Mouse (Mus musculus) adrenal gland, adult 8-10 months (tissue): Measurements from ENCODE around the gene Irf2bp1. TPM values are rescaled to one million over a fixed set of nuclear protein-coding genes. Genes with fewer than 3 reads are reported as not detected.

Experiments used
- DNase-seq: peaks from one replicate; pipeline ENCODE4 v3.0.0; 2022
- total RNA-seq, 4 experiments: library from RNA; stranded (reverse); gene quantifications; 2 replicates each; pipeline ENCODE4 v1.2.4; 2022

The Irf2bp1 gene
- 10 to 100 TPM; 49.0 to 52.8 (median 50.9) TPM for total RNA-seq

DNA sequence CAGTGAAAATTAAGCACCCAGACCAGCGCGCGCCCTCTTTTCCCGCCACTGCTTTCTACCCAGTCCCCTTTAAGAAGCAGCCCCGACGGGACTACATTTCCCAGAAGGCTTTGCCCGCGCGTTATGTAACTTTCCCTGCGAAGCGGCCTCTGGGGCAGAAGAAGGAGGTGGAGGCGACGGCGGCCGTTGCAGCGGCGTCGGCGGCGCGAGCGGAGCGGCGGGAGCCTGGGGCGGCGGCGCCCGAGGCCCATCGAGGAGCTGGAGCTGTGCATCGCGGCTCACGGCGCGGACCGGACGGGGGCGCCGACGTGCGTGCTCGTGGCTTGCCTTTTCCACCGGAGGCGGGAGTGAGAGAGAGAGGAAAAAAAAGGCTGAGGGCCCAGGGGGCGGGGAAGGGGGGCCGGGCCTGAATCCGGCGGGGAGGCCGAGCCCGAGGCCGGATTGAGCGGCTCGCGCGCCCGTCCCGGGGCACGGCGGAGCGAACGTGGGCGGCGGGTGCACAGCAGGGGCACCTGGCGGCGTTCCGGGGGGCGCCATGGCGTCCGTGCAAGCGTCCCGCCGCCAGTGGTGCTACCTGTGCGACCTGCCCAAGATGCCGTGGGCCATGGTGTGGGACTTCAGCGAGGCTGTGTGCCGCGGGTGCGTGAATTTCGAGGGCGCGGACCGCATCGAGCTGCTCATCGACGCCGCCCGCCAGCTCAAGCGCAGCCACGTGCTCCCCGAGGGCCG lies at the start of gene Irf2bp1:
Gene Irf2bp1, plus strand, starts transcription at position 143 of the 729 bp plus-strand sequence.
- peak; percentile 93 for DNase-seq

GRCm38 (mm10) chr7:18957569-18958383 lies 46.1 kb upstream of the Irf2bp1 start:
- DNase-seq, result peak; percentile 53

DNA sequence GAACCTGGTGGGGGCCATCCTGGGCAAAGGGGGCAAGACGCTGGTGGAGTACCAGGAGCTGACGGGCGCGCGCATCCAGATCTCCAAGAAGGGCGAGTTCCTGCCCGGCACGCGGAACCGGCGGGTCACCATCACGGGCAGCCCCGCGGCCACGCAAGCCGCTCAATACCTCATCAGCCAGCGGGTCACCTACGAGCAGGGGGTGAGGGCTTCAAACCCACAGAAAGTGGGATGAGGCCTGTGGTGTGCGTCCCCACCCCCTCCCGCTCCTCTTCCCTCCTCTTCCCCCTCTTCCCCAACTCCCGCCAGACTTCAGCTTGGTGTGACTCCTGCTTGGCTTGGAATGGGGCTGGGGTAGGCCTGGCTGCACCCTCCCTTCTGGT lies 45.5 kb upstream of the Irf2bp1 start:
- peak; percentile 26 for DNase-seq

- DNase-seq, result peak; percentile 44
Measured at GRCm38 (mm10) chr7:18959446-18959845, 44.4 kb upstream of the Irf2bp1 start.

DNA sequence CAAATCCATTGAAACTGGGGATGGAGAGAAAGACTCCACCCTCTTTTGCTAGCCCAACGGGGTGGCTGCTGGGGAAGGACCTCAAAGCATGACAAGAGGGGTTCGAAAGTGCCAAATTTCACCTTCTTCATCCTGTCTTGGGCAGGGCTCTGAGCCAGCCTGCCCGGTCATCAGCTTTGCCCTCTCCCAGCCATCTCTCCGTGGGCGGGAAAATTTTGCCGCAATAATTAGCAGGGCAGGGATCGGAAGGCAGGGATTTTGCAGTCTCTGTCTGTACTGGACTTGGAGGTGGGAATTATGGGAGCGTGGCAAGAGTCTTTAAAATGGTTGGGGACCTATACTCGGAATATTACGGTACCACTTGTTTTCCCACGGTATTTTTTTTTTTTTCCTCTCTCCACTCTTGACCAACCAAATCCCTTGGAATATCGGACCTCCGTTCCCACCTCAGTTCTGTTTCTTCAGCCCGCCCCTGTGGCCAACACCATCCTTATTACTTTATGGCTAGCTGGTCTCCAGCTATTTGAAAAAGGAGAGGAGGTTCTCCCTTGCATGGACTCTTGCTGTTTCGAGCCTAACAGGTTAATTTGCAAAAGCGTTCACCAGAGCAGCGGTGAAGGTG lies 41.6 kb upstream of the Irf2bp1 start:
- DNase-seq, result no peak

- no peak for DNase-seq
Measured at GRCm38 (mm10) chr7:18962795-18963194, 41.0 kb upstream of the Irf2bp1 start.

- DNase-seq, result no peak
Measured at GRCm38 (mm10) chr7:18963294-18963843, 40.5 kb upstream of the Irf2bp1 start.

- no peak for DNase-seq
Measured at GRCm38 (mm10) chr7:18965312-18965711, 38.5 kb upstream of the Irf2bp1 start.

DNA sequence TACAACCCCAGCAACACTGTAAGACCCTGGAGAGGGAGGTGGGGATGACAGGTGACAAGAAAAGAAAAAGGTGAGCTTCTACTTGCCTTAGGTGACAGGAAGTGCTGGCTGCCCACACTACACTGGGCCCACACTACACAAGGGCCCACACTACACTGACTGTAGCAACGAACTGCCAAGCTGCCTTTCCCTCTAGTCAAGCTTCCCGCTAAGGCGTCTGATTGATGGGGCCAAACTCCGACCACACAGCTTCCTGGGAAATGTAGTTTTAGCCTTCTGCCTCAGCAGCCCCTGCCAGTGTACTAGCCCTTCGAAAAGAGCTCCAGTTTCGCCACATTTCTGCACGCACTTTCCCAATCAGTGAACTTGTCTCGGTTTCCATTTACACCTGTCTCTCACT lies 36.2 kb upstream of the Irf2bp1 start:
- no peak for DNase-seq

DNA sequence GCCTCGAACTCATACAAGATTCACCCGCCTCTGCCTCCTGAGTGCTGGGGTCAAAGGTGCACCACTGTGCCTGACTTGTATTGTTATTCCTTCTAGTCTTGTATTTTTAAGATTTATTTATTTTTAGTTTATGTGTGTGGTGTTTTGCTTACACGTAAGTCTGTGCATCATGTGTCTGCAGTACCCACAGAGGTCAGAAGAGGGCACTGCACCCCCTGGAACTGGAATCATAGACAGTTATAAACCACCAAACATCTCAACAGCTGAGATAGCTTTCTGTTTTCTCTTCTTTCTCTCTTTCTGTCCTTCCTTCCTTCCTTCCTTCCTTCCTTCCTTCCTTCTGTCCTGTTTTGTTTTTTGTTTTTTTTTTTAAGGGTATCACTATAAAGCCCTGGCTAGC lies 32.9 kb upstream of the Irf2bp1 start:
- no peak for DNase-seq

DNA sequence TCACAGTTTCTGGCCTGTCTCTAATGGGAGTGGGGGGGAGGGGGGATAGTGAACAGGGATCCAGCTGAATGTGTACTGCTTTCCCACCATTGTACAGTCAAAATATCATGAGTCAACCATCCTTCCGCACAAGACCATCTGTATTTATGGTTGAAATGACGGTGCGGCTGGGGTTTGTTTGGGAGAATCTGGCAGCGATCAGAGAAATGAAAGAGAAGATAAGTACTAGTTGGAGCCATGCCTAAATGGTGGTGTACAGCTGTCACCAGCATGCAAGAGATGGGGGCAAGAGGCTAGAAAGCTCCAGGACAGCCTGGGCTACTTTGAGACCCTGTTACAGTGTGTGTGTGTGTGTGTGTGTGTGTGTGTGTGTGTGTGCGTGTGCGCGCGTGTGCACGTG lies 25.5 kb upstream of the Irf2bp1 start:
- no peak for DNase-seq

- no peak for DNase-seq
Measured at GRCm38 (mm10) chr7:18986503-18986902, 17.3 kb upstream of the Irf2bp1 start.

GRCm38 (mm10) chr7:18987100-18987499 lies 16.7 kb upstream of the Irf2bp1 start, which contains the start of gene Nanos2:
TSS of gene Nanos2 (plus strand) at chr7:18987400.
- DNase-seq, result no peak

DNA sequence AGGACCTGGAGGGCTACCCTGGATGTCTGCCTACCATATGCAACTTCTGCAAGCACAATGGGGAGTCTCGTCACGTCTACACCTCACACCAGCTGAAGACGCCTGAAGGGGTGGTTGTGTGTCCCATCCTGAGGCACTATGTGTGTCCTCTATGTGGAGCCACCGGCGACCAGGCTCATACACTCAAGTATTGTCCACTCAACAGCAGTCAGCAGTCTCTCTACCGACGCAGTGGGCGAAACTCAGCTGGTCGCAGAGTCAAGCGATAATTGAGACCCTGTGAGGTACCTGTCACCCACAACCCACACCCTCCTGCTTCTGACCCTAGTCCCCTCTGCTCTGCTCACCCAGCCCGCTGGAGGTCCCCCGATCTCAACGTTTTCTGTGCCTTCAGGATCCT lies 16.1 kb upstream of the Irf2bp1 start:
- DNase-seq, result no peak

- DNase-seq, result no peak
Measured at GRCm38 (mm10) chr7:18988780-18989179, 15.1 kb upstream of the Irf2bp1 start.

DNA sequence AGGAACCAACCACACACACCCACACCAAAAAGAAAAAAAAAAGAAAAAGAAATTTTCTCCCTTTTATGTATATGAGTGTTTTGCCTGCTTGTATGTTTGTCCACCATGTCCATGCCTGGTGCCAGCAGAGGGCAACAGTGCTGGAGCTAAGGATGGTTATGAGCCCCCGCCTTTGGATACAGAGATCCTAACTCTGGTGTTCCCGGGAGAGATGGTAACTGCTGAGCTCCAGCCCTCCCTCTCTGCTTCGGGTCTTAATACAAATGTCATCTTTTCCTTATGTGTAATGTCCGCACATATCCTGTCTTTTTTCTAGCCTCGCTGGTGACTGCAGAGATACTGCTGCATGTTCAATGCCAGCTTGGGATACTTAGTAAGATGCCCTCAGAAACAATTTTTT lies 13.8 kb upstream of the Irf2bp1 start:
- DNase-seq, result no peak

- DNase-seq, result peak; percentile 100
Measured at GRCm38 (mm10) chr7:18990601-18991295, 13.1 kb upstream of the Irf2bp1 start, which contains the start of gene Mypop. TSS of gene Mypop (plus strand) at chr7:18991245.

DNA sequence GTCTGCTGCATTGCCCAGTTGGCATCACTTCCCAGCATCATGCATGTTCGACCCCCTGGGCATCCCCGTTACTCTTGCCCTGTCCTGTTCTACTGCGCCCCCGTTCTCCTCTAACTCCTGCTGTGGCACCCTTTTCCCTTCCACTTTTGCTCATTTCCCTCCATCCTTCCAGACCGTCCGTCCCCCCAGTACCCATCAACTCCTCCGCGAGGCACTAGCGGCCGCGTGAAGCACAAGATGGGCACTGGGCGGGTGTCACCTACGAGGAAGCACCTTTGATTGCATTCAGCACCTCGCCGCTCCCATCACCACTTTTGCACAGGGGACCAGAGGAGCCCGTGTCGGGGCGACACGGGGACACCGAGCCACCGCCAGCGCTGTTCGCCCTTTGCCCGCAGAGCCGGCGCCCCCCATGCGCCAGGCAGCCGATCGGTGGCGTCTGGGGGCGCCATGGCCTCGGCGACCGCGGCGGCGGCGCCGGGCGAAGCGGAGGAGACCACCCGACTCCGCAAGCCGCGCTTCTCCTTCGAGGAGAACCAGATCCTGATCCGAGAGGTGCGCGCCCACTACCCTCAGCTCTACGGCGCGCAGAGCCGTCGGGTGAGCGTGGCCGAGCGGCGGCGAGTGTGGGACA lies 12.1 kb upstream of the Irf2bp1 start:
- no peak for DNase-seq

GRCm38 (mm10) chr7:18992294-18992675 lies 11.6 kb upstream of the Irf2bp1 start:
- DNase-seq, result no peak

- no peak for DNase-seq
Measured at GRCm38 (mm10) chr7:18993036-18993435, 10.8 kb upstream of the Irf2bp1 start.

DNA sequence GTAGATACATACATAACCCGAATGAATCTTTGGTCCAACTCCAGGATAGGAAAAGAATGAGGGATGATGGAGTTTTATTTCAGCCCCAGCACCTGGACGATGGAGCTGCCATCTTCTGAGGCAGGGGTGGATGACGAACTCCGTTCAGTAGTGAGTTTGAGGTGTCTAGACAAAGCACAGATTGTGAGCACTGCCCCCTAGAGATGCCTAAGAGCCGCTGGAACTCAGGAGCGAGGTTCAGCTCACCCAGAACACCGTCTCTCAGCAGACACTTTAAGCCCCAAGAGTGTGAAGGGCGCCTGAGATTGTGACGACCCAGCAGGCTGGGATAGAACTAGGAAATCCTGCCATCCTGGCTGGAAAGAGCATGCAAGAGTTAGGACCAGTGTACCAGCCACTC lies 5.0 kb upstream of the Irf2bp1 start:
- no peak for DNase-seq

DNA sequence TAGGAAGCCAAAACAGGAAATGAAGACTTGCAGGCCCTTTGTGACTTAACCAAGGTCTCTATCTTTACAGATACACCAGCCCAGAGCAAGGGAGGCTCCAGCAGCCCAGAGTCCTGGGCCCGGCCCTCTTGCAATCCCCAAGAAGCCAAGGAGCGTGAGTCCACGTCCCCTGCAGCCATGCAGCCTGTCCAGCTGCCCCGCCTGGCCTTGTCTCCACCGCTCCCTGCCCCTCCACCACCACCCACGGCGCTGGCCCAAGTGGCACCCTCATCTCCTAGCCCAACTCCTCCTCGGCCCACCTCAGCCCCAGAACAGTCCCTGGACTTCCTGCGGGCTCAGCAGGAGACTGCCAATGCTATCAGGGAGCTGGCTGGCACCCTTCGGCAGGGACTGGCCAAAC lies 3.4 kb upstream of the Irf2bp1 start:
- no peak for DNase-seq
